Mouse (Mus musculus): ENCODE measurements at regions not wholly inside any gene's neighbourhood (a gene's known extent, or its start where the extent isn't known, plus 50 kb on each side); places are given as distances from the start of the nearest gene placed in this dataset.

DNA sequence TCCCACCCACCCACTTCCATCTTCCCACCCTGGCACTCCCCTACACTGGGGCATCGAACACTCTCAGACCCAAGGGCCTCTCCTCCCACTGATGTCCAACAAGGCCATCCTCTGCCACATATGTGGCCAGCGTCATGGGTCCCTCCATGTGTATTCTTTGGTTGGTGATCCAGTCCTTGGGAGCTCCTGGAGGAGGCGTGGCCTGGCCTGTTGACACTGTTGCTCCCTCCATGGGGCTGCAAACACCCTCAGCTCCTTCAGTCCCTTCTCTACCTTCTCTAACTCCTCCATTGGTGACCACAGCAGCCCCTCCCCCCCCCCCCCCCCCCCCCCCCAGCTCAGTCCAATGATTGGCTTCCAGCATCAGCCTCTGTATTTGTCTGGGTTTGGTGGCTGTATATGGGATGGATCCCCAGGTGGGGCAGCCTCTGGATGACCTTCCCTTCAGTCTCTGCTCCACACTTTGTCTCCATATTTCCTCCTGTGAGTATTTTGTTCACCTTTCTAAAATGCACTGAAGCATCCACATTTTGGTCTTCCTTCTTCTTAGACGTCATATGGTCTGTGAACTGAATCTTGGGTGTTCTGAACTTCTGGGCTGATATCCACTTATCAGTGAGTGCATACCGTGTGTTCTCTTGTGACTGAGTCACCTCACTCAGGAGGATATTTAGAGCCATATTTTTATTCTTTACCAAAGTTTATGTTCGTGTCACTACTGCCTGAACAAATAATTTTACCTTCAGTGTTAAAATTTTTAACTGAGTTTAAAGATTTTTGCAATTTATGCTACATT is 82.1 kb upstream of the Tnp1 start:
- no peak for DNase-seq

DNA sequence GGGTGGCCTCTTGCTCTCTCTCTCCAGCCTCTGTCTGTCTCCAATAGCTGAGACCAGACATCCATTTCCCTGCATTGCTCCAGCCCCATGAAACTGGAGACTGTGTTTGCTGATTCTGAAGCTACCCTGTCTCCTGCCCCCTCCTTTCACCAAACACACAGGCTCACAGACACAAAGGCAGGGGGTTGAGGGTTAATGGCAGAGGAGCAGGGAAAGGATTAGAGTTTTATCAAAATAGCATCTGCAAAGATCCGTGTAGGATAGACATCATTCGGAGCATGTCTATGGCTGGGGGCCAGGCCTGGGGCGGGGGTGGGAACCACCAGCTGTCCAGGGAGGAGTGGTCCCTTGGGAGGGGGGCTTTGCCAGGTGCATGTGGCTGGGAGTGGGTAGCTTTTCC is 73.9 kb upstream of the Tnp1 start:
- no peak for DNase-seq

DNA sequence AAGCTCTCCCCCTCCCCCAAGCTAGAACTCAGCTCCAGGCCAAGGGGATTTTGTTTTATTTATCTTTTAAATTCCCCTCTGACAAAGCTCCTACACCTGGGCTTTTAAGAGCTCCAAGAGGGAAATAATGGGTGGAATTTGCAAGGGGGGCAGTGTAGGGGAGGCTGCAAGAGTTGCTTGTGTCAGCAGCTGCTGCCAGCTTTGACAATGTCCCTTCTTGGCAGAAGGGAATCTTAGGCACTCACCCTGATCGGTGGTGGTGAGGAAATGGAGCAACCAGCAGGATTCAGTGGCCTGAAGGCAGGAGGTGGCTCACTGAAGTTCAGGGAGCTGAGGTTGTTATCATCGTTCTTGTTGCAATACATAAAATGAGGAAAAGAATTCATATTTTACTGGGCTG is 72.8 kb upstream of the Tnp1 start:
- no peak for DNase-seq

DNA sequence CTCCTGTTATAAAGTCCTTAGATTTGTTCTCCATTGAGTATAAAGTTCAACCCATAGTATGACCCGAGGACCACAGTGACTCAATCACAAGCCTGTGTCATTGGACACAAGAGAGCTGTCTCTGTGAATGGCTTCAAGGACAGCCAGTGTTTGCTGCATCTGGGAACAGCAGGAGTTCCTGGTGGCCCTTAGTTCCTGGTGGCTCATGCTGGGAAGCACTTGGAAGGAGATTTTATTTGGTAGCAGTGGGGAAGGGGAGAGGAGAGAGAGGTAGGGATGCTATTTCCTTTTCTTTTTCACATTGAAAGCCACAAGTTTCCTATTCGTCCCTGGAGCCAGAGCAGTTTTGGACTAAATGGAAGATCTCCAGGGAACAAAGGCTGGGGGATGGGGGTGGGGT is 69.2 kb upstream of the Tnp1 start:
- DNase-seq: no peak

DNA sequence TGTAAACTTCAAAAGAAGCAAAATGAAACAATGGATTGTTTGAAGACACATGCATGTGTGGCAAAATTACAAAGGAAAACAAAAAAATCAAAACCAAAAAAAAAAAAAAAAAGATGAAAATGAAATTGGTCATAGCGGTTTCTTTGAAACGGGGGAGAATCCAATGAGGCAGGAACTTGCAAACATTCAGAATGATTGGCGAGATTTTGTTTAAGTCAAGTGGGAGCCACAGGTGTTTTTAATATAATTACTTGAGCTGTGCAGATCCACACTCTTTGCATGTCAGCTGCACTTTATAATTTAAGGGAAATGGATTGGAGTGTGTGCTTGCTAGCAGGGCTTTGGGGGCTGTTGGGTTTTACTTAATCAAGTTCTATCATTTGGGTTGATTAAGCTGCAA is 67.7 kb upstream of the Tnp1 start:
- DNase-seq: no peak

DNA sequence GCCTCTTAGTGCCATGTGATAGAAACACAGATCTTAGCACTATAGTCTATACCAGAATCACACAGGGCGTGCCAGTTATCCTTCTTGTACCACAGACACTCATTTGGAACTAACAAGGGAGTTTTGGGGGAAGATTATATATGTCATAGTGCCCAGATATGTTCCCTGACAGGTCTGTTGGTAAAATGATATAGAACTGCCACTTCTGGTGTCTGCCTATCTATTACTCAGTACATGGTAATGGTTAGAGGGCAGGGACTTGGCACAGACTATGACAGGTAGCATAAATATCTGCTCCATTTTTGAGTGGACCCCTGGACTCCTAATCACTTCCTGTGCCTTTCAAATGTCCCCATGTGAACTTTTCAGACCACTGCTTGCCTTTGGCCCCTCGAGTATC is 63.8 kb upstream of the Tnp1 start:
- DNase-seq: no peak

DNA sequence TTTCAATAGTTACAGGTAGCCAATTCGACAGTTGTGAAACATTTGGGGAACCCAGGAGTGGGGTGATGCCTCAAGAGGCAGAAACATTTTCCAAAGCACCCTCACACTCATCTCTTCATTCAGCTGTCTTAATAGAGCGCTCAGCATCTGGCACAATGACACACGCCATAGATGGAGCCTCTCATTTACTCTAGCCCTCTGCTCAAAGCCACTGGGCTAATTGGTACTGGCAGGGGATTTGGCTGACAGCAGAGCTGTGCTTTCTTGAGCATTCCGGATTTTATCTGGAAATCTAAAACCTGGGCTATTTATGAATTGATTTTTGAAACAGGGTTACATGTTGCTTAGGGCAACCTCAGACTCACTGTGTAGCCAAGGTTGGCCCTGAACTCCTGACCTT is 61.4 kb upstream of the Tnp1 start:
- no peak for DNase-seq

DNA sequence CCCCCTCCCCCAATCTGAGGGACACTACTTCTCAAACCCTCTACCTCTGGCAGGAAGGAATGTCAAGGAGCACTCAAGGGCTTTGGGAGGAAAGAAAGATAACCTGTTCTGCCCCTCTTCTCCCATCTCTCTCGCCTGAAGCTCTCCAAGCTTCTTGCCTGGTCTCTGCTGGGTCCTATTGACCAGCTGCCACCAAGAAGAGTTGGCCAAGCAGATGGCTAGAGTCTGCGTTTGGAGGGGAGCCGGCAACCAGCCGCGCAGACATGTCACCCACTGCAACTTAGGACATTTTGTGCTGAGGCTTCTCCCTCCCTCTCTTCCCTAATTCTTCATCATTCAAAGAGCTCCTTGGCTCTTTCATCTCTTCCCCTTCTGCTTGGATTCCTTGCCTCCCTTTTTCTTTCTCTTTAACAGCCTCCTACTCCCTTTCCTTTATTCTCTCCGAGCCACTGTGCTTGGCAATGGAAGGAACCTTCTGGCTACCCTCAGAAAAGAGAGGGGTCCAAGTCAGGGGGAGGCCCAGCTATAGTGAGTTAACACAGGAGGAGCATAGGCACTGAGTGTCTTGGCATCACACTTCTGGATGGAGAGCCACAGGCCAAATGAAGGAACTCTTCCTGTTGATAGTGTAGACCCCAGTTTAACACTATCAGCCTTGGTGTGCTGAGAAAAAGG is 60.1 kb upstream of the Tnp1 start:
- DNase-seq: peak; percentile 84 to 86

DNA sequence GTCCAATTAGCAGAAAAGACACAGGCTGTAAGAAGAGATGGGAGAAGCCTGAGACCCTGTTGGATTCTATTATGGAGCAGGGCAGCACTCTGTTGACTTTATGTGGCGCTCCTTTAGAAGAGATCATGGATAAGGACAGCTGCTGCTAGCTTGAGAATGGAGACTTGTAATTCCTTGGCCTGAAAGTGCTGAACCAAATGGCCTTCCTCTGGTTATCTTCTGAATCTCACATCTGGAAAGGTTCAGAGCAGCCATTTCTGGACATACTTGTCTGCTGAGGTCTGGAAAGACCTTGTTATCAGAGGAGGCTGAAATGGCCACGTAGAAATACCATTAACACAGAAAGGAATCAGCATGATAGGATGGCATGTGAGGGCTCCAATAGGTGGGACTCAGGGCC is 59.5 kb upstream of the Tnp1 start:
- DNase-seq: no peak

DNA sequence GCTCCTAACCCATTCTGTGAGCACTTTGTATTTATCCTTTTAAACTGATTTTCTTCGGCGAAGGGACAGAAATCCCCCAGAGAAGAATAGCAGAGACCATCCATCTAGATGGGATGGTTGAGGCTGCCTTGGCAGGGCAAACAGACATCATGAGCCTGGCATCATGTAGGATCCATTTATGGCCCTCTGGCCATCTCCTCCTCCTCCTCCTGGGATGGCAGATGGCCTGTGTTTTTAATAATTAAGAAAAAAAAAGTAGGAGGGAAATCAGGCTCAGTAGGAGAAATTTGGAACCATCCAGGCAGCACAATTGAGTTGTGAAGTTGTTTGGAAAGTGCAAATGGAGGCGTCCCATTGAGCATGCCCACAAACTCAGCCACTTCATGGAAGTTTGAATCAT is 58.8 kb upstream of the Tnp1 start:
- peak; percentile 70 for DNase-seq

DNA sequence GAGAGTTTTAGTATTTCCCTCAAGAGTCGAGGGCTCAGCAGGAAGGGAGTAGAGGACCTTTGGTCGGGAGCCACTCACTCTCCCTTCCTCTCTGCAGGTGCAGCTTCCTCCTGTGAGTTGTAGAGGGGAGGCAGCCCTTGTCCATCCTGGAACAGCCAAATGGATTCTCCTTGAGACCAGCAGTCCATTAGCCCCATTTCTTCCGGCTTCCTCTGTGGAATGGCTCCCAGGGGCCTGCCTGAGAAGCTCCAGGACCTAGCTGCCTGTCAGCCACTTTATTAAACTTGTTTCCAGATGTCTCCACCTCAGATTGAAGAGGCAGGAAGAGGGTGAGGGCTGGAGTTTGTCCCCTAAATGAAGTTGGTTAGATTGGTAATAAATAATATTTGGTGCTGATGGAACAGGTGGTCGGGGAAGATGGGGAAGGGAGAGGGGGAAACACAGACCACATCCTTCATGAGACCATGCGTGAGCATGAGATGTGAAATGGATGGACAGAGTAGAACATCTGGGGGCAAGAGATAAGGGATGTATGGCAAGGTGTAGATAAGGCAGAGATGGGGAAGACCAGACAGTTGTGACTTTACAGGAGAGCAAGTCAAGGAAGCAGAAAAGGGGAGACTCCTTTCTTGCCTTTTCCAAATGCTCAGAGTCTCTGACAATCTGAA is 56.7 kb upstream of the Tnp1 start:
- no peak for DNase-seq

DNA sequence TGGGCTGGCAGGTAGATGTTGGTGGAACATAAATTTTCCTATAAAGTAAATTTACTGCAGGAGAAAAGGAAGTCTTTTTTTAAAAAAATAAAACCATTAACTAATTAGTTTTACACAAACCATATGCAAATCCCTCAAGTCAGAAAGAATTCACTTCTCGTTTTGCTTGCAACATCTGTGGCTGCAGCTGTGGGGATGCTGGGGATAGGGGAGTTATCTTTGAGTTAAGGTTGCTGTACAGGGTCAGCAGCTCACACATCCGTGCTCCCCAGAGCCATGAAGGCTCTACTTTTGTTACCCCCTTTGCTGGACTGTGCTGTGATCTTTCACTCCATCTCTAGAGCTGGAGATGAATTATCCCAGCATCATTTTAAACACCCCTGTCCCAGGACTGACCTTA is 54.4 kb upstream of the Tnp1 start:
- no peak for DNase-seq

All from cerebellum, adult 18-20 months (tissue).